30 mouse cellular contexts compared by ENCODE assay signal in the genomic region with DNA sequence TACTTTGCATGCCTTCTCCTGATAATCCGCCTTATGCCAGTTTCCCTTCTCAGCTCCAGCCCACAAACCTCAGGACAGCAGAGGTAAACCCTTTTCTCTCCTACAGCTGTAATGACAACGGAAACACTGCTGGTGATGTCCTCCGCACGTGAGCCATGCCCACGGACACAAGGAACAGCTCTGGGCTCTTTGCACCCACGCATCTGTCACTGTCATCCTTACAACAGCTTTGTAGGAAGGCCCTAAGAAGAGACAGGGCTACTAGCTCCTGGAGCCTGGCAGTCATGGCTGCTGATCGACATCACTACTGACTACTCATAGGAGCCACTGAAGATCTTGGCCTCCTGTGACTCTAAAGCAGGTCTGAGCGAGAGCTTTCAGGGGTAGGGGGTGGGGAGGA. TPM values are rescaled to one million over a fixed set of nuclear protein-coding genes. Genes with fewer than 3 reads are reported as not detected.
DNase-seq lines count a peak whose midpoint lies in the region; ATAC-seq and TF ChIP-seq lines count a peak whose summit lies in the region.
"Had no signal": no experiment of that assay in that cellular context is flagged by ENCODE, and none has a peak within 500 bp of the region (broad histone marks: within the 10 kb centered on the region; RNA-seq: fewer than 3 reads in every experiment).

No protein-coding gene starts in this region.

- no peak for ATAC-seq in midbrain, embryonic 11.5 days (ENCODE audit: low FRiP score)
- no peak for ATAC-seq in midbrain, embryonic 13.5 days
- ATAC-seq: activated CD4-positive, CD25-positive, alpha-beta regulatory T cell, adult 4 months; forebrain, embryonic 13.5 days; forebrain, embryonic 15.5 days; forebrain, postnatal 0 days; Patski had no signal

- H3K27me3 ChIP-seq in midbrain, embryonic 11.5 days (ENCODE audit: control insufficient read depth, insufficient read depth, low read length): no peaks in the 10 kb centered on the region
- H3K27me3 ChIP-seq in midbrain, embryonic 13.5 days: no peaks in the 10 kb centered on the region
- no peaks in the 10 kb centered on the region for H3K27me3 ChIP-seq in CH12.LX (replicated peaks)
- H3K27me3 ChIP-seq: embryonic facial prominence, embryonic 13.5 days; embryonic facial prominence, embryonic 15.5 days; forebrain, embryonic 13.5 days; forebrain, embryonic 15.5 days; Patski had no signal

- peak overlapping the region; percentile 57; the same call in 1 of the 2 replicates for H3K27ac ChIP-seq in left cerebral cortex, adult 2 months
- no peak overlapping the region for H3K27ac ChIP-seq in midbrain, embryonic 11.5 days (ENCODE audit: low read depth, low read length)
- no peak overlapping the region for H3K27ac ChIP-seq in midbrain, embryonic 13.5 days
- no peak overlapping the region for H3K27ac ChIP-seq in CH12.LX (ENCODE audit: insufficient read depth, low read depth)
- H3K27ac ChIP-seq: embryonic facial prominence, embryonic 13.5 days; embryonic facial prominence, embryonic 15.5 days; forebrain, embryonic 13.5 days; forebrain, embryonic 15.5 days had no signal

- dilution Hi-C loops in CH12.LX (cut with MboI; ENCODE audit: extremely low pct_ligation_motif_present, extremely low pct_unique_long_range_greater_than_20kb, low sequenced_read_pairs): no loop called here

- no peak for TF ChIP-seq EP300 in CH12.LX (IDR thresholded peaks at IDR 0.05; ENCODE audit: low read length)

- no peaks in the 10 kb centered on the region for H3K4me1 ChIP-seq in midbrain, embryonic 11.5 days (ENCODE audit: control insufficient read depth, insufficient read depth, low read length)
- H3K4me1 ChIP-seq in midbrain, embryonic 13.5 days (replicated peaks): 0 out of 2 replicates have a peak, but pooled peaks cover 2% of the 10 kb centered on the region
- H3K4me1 ChIP-seq in CH12.LX (ENCODE audit: control insufficient read depth in 1 of 2, insufficient read depth in 2 of 2): no peaks in the 10 kb centered on the region
- H3K4me1 ChIP-seq: forebrain, embryonic 13.5 days; forebrain, embryonic 15.5 days had no signal

- in situ Hi-C loops in CH12.LX (cut with MboI; ENCODE audit: low pct_ligation_motif_present, low pct_unique_long_range_greater_than_20kb, low sequenced_read_pairs): no loop called here

- H3K36me3 ChIP-seq in midbrain, embryonic 11.5 days (ENCODE audit: control insufficient read depth, insufficient read depth, low read length): no peaks in the 10 kb centered on the region
- no peaks in the 10 kb centered on the region for H3K36me3 ChIP-seq in midbrain, embryonic 13.5 days
- H3K36me3 ChIP-seq in CH12.LX (replicated peaks in 1 of 2; ENCODE audit: control insufficient read depth in 1 of 2, insufficient read depth in 1 of 2, low read length in 1 of 2): peaks cover 0 to 9% of the 10 kb centered on the region in 2 experiments
- H3K36me3 ChIP-seq: embryonic facial prominence, embryonic 13.5 days; embryonic facial prominence, embryonic 15.5 days; forebrain, embryonic 15.5 days had no signal

- H3K9ac ChIP-seq in midbrain, embryonic 11.5 days (ENCODE audit: low read length): no peak overlapping the region
- H3K9ac ChIP-seq in midbrain, embryonic 13.5 days (replicated peaks): no peak overlapping the region
- no peak overlapping the region for H3K9ac ChIP-seq in CH12.LX (ENCODE audit: insufficient read depth, low read depth)
- H3K9ac ChIP-seq: embryonic facial prominence, embryonic 13.5 days; embryonic facial prominence, embryonic 15.5 days; forebrain, embryonic 13.5 days; forebrain, embryonic 15.5 days; forebrain, postnatal 0 days had no signal

- no peak for TF ChIP-seq POLR2A in CH12.LX (IDR thresholded peaks at IDR 0.05; ENCODE audit: low read depth, low read length)

- no peak overlapping the region for H3K4me2 ChIP-seq in midbrain, embryonic 11.5 days
- no peak overlapping the region for H3K4me2 ChIP-seq in midbrain, embryonic 13.5 days (replicated peaks)
- no peak overlapping the region for H3K4me2 ChIP-seq in CH12.LX (ENCODE audit: insufficient read depth, low read depth, poor library complexity, severe bottlenecking)
- H3K4me2 ChIP-seq: embryonic facial prominence, embryonic 13.5 days; embryonic facial prominence, embryonic 15.5 days; forebrain, embryonic 13.5 days; forebrain, embryonic 15.5 days had no signal

- H3K9me3 ChIP-seq in midbrain, embryonic 11.5 days (ENCODE audit: control insufficient read depth, low read length): no peaks in the 10 kb centered on the region
- H3K9me3 ChIP-seq in midbrain, embryonic 13.5 days: no peaks in the 10 kb centered on the region
- peaks cover 1% of the 10 kb centered on the region for H3K9me3 ChIP-seq in CH12.LX (replicated peaks; ENCODE audit: low read length)
- H3K9me3 ChIP-seq: embryonic facial prominence, embryonic 13.5 days; embryonic facial prominence, embryonic 15.5 days; forebrain, embryonic 13.5 days; forebrain, embryonic 15.5 days; G1E had no signal

- 84% methylated on average over 8 of the region's 8 CpGs for WGBS in midbrain, embryonic 11.5 days
- whole genome bisulfite sequencing in midbrain, embryonic 13.5 days: 86% methylated on average over 8 of the region's 8 CpGs

- H3K4me3 ChIP-seq in left cerebral cortex, adult 2 months: no peak overlapping the region
- no peak overlapping the region for H3K4me3 ChIP-seq in midbrain, embryonic 11.5 days (ENCODE audit: low read depth, low read length)
- no peak overlapping the region for H3K4me3 ChIP-seq in midbrain, embryonic 13.5 days (replicated peaks)
- H3K4me3 ChIP-seq in CH12.LX (replicated peaks in 1 of 3; ENCODE audit: low read depth in 2 of 3, low read length in 2 of 3, poor library complexity in 1 of 3): no peak overlapping the region
- H3K4me3 ChIP-seq: embryonic facial prominence, embryonic 13.5 days; embryonic facial prominence, embryonic 15.5 days; forebrain, embryonic 13.5 days; forebrain, embryonic 15.5 days had no signal

- intact Hi-C loops in left cerebral cortex, adult 2 months (cut with DNase I): no loop called here
- intact Hi-C loops in left cerebral cortex, postnatal 4 days (cut with DNase I): no loop called here

- H3K79me2 ChIP-seq in CH12.LX (replicated peaks; ENCODE audit: control insufficient read depth, extremely low read depth, insufficient read depth, poor library complexity, severe bottlenecking): no peaks in the 10 kb centered on the region

- DNase-seq in left cerebral cortex, adult 2 months (ENCODE audit: extremely low spot score in 1 of 2, low spot score in 2 of 2): peak in 1 of 2 experiments; percentile 33
- no peak for DNase-seq in left cerebral cortex, postnatal 4 days
- peak; percentile 49 for DNase-seq in midbrain, embryonic 11.5 days (ENCODE audit: low spot score, missing footprints)
- DNase-seq in CH12.LX (ENCODE audit: extremely low read depth): no peak
- peak; percentile 59 for DNase-seq in brain, adult 2 months (ENCODE audit: low read depth, low spot score)
- no peak for DNase-seq in urinary bladder, postnatal 25 days (ENCODE audit: low spot score)
- DNase-seq in heart, adult 11 months: no peak
- DNase-seq: adrenal gland, adult 8-10 months; adrenal gland, postnatal 14 days; adrenal gland, postnatal 36 days; cerebellum, adult 11 months; cerebellum, adult 18-20 months; cerebellum, adult 8-10 months; cerebellum, adult 9-11 months; cerebellum, postnatal 14 days; cerebellum, postnatal 36 days; embryo, embryonic 11 days; forebrain, postnatal 0 days had no signal

- no peak for TF ChIP-seq CTCF in left cerebral cortex, adult 2 months (IDR thresholded peaks at IDR 0.05)
- no peak for TF ChIP-seq CTCF in CH12.LX (conservative IDR thresholded peaks at IDR 0.05 in 1 of 2, IDR thresholded peaks at IDR 0.05 in 1 of 2; ENCODE audit: low read depth in 2 of 2, low read length in 2 of 2)

- no peak for TF ChIP-seq RAD21 in CH12.LX (IDR thresholded peaks at IDR 0.05; ENCODE audit: low read depth, low read length)

RNA-seq across cellular contexts. Expression of gene Mycbpap, which starts 11.6 kb away (rescaled TPM):
- total RNA-seq in left cerebral cortex, adult 2 months (2021): 1 to 10 TPM; 8.5 to 8.9 TPM
- 1 to 10 TPM in 1 of 2 experiments, under 1 TPM in 1; 0.82 to 2.2 TPM for total RNA-seq in left cerebral cortex, postnatal 4 days (2021)
- 3.7 and 4.1 TPM in 2 replicates for polyA plus RNA-seq in midbrain, embryonic 11.5 days (2014; fragmentation: Nextera tagmentation; extraction: Ambion mirVana)
- 2.4 and 3.6 TPM in 2 replicates for polyA plus RNA-seq in midbrain, embryonic 13.5 days (2015; fragmentation: Nextera tagmentation; extraction: Ambion mirVana)
- total RNA-seq in CH12.LX (2012; rRNA removed) (1.3 and 3.1 TPM in 2 replicates), CH12.LX (2014; rRNA removed) (0.08 and 0.43 TPM in 2 replicates)
- 0.98 and 1.1 TPM in 2 replicates for polyA plus RNA-seq in CH12.LX (2012; ENCODE audit: insufficient read length, low read depth)
- total RNA-seq: G1E had no signal
- polyA plus RNA-seq: activated CD4-positive, CD25-positive, alpha-beta regulatory T cell, adult 4 months; C2C12; G1E had no signal

RNA-seq across cellular contexts. Expression of gene Rsad1, which starts 15.9 kb away (rescaled TPM):
- total RNA-seq in left cerebral cortex, adult 2 months (2021): 10 to 100 TPM; 12.8 to 15.0 TPM
- total RNA-seq in left cerebral cortex, postnatal 4 days (2021): 10 to 100 TPM; 17.3 to 19.5 TPM
- polyA plus RNA-seq in midbrain, embryonic 11.5 days (2014; fragmentation: Nextera tagmentation; extraction: Ambion mirVana): 3.7 and 3.9 TPM in 2 replicates
- 4.4 and 5.5 TPM in 2 replicates for polyA plus RNA-seq in midbrain, embryonic 13.5 days (2015; fragmentation: Nextera tagmentation; extraction: Ambion mirVana)
- total RNA-seq in CH12.LX (2012; rRNA removed) (6.0 and 7.3 TPM in 2 replicates), CH12.LX (2014; rRNA removed) (7.2 and 9.3 TPM in 2 replicates)
- 8.6 and 9.2 TPM in 2 replicates for polyA plus RNA-seq in CH12.LX (2012; ENCODE audit: insufficient read length, low read depth)

RNA-seq across cellular contexts. Expression of gene Chad, which starts 31.7 kb away (rescaled TPM):
- under 1 TPM; 0.33 to 0.34 TPM for total RNA-seq in left cerebral cortex, adult 2 months (2021)
- total RNA-seq in left cerebral cortex, postnatal 4 days (2021): under 1 TPM in 1 of 2 experiments, not detected in 1; 0.22 TPM
- polyA plus RNA-seq in midbrain, embryonic 11.5 days (2014; fragmentation: Nextera tagmentation; extraction: Ambion mirVana): 0.20 and 0.30 TPM in 2 replicates
- polyA plus RNA-seq in midbrain, embryonic 13.5 days (2015; fragmentation: Nextera tagmentation; extraction: Ambion mirVana): 0.12 TPM in 1 of 2 replicates, not detected in the other
- total RNA-seq in CH12.LX (2012; rRNA removed): 0.13 and 0.17 TPM in 2 replicates
- not detected in 2 replicates for total RNA-seq in CH12.LX (2014; rRNA removed)
- 0.41 and 0.53 TPM in 2 replicates for polyA plus RNA-seq in CH12.LX (2012; ENCODE audit: insufficient read length, low read depth)
- total RNA-seq: adrenal gland, adult 18-20 months; adrenal gland, postnatal 14 days; adrenal gland, postnatal 36 days; common myeloid progenitor, adult 5-6 weeks; forebrain, postnatal 0 days had no signal
- polyA plus RNA-seq: forebrain, embryonic 11.5 days; G1E had no signal

RNA-seq across cellular contexts. Expression of gene Epn3, which starts 33.4 kb away (rescaled TPM):
- total RNA-seq in left cerebral cortex, adult 2 months (2021): under 1 TPM; 0.79 TPM
- total RNA-seq in left cerebral cortex, postnatal 4 days (2021): 1 to 10 TPM; 1.3 to 1.5 TPM
- 0.27 and 0.50 TPM in 2 replicates for polyA plus RNA-seq in midbrain, embryonic 11.5 days (2014; fragmentation: Nextera tagmentation; extraction: Ambion mirVana)
- 0.19 and 0.46 TPM in 2 replicates for polyA plus RNA-seq in midbrain, embryonic 13.5 days (2015; fragmentation: Nextera tagmentation; extraction: Ambion mirVana)
- total RNA-seq in CH12.LX (2012; rRNA removed) (0.04 TPM in 1 of 2 replicates, not detected in the other), CH12.LX (2014; rRNA removed) (0.05 TPM in 1 of 2 replicates, not detected in the other)
- polyA plus RNA-seq in CH12.LX (2012; ENCODE audit: insufficient read length, low read depth): 0.11 and 0.19 TPM in 2 replicates
- total RNA-seq: common myeloid progenitor, adult 5-6 weeks; G1E had no signal
- polyA plus RNA-seq: activated CD4-positive, CD25-positive, alpha-beta regulatory T cell, adult 4 months; G1E had no signal

RNA-seq across cellular contexts. Expression of gene Spata20, which starts 47.2 kb away (rescaled TPM):
- under 1 TPM; 0.41 to 0.51 TPM for total RNA-seq in left cerebral cortex, adult 2 months (2021)
- total RNA-seq in left cerebral cortex, postnatal 4 days (2021): 1 to 10 TPM; 2.0 to 2.4 TPM
- polyA plus RNA-seq in midbrain, embryonic 11.5 days (2014; fragmentation: Nextera tagmentation; extraction: Ambion mirVana): not detected in 2 replicates
- polyA plus RNA-seq in midbrain, embryonic 13.5 days (2015; fragmentation: Nextera tagmentation; extraction: Ambion mirVana): 0.10 TPM in 1 of 2 replicates, not detected in the other
- total RNA-seq in CH12.LX (2012; rRNA removed) (not detected in 2 replicates), CH12.LX (2014; rRNA removed) (not detected in 2 replicates)
- polyA plus RNA-seq in CH12.LX (2012; ENCODE audit: insufficient read length, low read depth): not detected in 2 replicates
- total RNA-seq: adrenal gland, adult 18-20 months; adrenal gland, adult 8-10 months; adrenal gland, postnatal 14 days; adrenal gland, postnatal 36 days; common myeloid progenitor, adult 5-6 weeks; G1E had no signal
- polyA plus RNA-seq: activated CD4-positive, CD25-positive, alpha-beta regulatory T cell, adult 4 months; C2C12; forebrain, embryonic 11.5 days; G1E had no signal

Comparison
In these comparisons a context has a peak if more than half of its experiments do, and no peak if none do; other contexts are left out.
1. DNase-seq: peak in midbrain, embryonic 11.5 days (single experiment) and brain, adult 2 months (single experiment); none in left cerebral cortex, postnatal 4 days (single experiment), CH12.LX (single experiment), urinary bladder, postnatal 25 days (single experiment) and heart, adult 11 months (single experiment).